ENCODE assay signal across 26 mouse cellular contexts in the genomic region with DNA sequence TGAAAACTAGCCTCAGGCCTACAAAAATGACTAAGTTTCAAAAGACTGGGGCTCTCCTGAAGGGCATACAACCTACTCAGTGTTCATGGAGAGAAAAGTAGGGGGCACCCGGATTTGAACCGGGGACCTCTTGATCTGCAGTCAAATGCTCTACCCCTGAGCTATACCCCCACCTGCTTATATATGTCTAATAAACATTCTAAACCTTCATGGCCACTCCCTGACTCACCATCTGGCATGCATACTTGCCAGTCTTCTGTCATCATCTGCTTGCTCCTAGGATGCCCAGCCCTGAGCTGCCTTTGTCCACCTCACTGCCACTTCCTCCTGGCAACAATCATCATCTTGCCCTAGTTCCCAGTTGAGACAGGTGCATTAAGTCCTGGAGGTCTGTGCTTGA.
"Had no signal": no experiment of that assay in that cellular context is flagged by ENCODE, and none has a peak within 500 bp of the region (broad histone marks: within the 10 kb centered on the region; RNA-seq: fewer than 3 reads in every experiment).

No protein-coding gene starts in this region.

- H3K36me3 ChIP-seq: hindbrain, embryonic 10.5 days; hindbrain, embryonic 12.5 days; intestine, embryonic 15.5 days; limb, embryonic 10.5 days; limb, embryonic 12.5 days; liver, embryonic 13.5 days; liver, embryonic 15.5 days had no signal

- H3K27me3 ChIP-seq: hindbrain, embryonic 12.5 days; intestine, embryonic 15.5 days; limb, embryonic 12.5 days; liver, embryonic 13.5 days; liver, embryonic 15.5 days had no signal

- H3K4me1 ChIP-seq: hindbrain, embryonic 10.5 days; hindbrain, embryonic 12.5 days; intestine, embryonic 15.5 days; limb, embryonic 10.5 days; limb, embryonic 12.5 days; liver, embryonic 13.5 days; liver, embryonic 15.5 days had no signal

- H3K4me3 ChIP-seq: heart, adult 2 months; hindbrain, embryonic 10.5 days; hindbrain, embryonic 12.5 days; intestine, embryonic 15.5 days; layer of hippocampus, adult 2 months; left cerebral cortex, adult 2 months; limb, embryonic 10.5 days; limb, embryonic 12.5 days; liver, embryonic 13.5 days; liver, embryonic 15.5 days had no signal

- H3K9ac ChIP-seq: hindbrain, embryonic 12.5 days; hindbrain, embryonic 14.5 days; intestine, embryonic 15.5 days; limb, embryonic 12.5 days; liver, embryonic 13.5 days; liver, embryonic 15.5 days; liver, postnatal 0 days had no signal

- ATAC-seq: hindbrain, embryonic 16.5 days; inflammation-experienced regulatory T-cells, adult 6 months; intestine, embryonic 15.5 days; intestine, postnatal 0 days; liver, postnatal 0 days had no signal

- DNase-seq: gastrocnemius, postnatal 25 days; heart, adult 2 months; heart, postnatal 10 days; heart, postnatal 4 days; kidney, adult 18-20 months; kidney, adult 8-10 months; kidney, postnatal 10 days; kidney, postnatal 25 days; kidney, postnatal 4 days; liver; liver, embryonic 13.5 days; liver, postnatal 0 days had no signal

- H3K9me3 ChIP-seq: hindbrain, embryonic 10.5 days; hindbrain, embryonic 12.5 days; intestine, embryonic 15.5 days; limb, embryonic 10.5 days; liver, embryonic 13.5 days; liver, embryonic 15.5 days had no signal

- H3K27ac ChIP-seq: heart, adult 2 months; hindbrain, embryonic 10.5 days; hindbrain, embryonic 12.5 days; hindbrain, embryonic 14.5 days; intestine, embryonic 15.5 days; layer of hippocampus, adult 2 months; left cerebral cortex, adult 2 months; limb, embryonic 10.5 days; limb, embryonic 12.5 days; liver, embryonic 13.5 days; liver, embryonic 15.5 days had no signal

- H3K4me2 ChIP-seq: heart, embryonic 11.5 days; hindbrain, embryonic 12.5 days; hindbrain, embryonic 14.5 days; intestine, embryonic 15.5 days; limb, embryonic 12.5 days; liver, embryonic 11.5 days; liver, embryonic 13.5 days; liver, embryonic 15.5 days had no signal
